Mouse (Mus musculus): ENCODE data around the gene Pde6h.

- TF ChIP-seq CTCF (IDR thresholded peaks at IDR 0.05; ENCODE audit: low read depth, low read length) (no peak), TAL1 (conservative IDR thresholded peaks at IDR 0.05; ENCODE audit: low read depth, low read length) (no peak), GATA1 (IDR thresholded peaks at IDR 0.05; ENCODE audit: borderline replicate concordance, low read length) (no peak), GATA2 (IDR thresholded peaks at IDR 0.05; ENCODE audit: borderline replicate concordance, low read depth, low read length) (no peak), POLR2AphosphoS5 (IDR thresholded peaks at IDR 0.05; ENCODE audit: insufficient replicate concordance, low read depth, low read length) (no peak)
Measured at GRCm38 (mm10) chr6:136874599-136874998, 49.0 kb upstream of the Pde6h start.

Data from G1E (cell line).